Mouse (Mus musculus) intestine, postnatal 0 days (tissue): Measurements from ENCODE around the gene Tjp2. TPM values are rescaled to one million over a fixed set of nuclear protein-coding genes. Genes with fewer than 3 reads are reported as not detected.

ENCODE experiments used
- ATAC-seq: fragments of 200-750 bp; cut with Nextera tagmentation; 2 replicates; pipeline ENCODE4 v1.8.0; 2017; ENCODE audit warnings: mild to moderate bottlenecking, moderate TSS enrichment, moderate library complexity
- H3K27ac ChIP-seq: fragments of 300-500 bp; sonication (generic); 2 replicates; pipeline ENCODE4 v1.5.1; 2014; ENCODE audit warnings: mild to moderate bottlenecking, low read depth, low read length, moderate library complexity
- H3K27me3 ChIP-seq: fragments of 300-500 bp; sonication (generic); replicated peaks from 2 replicates; pipeline ENCODE4 v1.6.1; 2014; ENCODE audit warnings: low read length, mixed read lengths; ENCODE audit not compliant: control insufficient read depth, insufficient read depth
- H3K36me3 ChIP-seq: fragments of 300-500 bp; sonication (generic); 2 replicates; pipeline ENCODE4 v1.6.1; 2014; ENCODE audit warnings: mild to moderate bottlenecking, moderate library complexity; ENCODE audit not compliant: control insufficient read depth, insufficient read depth
- H3K4me1 ChIP-seq: fragments of 300-500 bp; sonication (generic); replicated peaks from 2 replicates; pipeline ENCODE4 v1.6.1; 2014; ENCODE audit warnings: antibody characterized with exemption, low read length, mixed read lengths; ENCODE audit not compliant: control insufficient read depth, insufficient read depth
- H3K4me2 ChIP-seq: fragments of 300-500 bp; sonication (generic); replicated peaks from 2 replicates; pipeline ENCODE4 v1.6.1; 2014; ENCODE audit warnings: low read depth, mild to moderate bottlenecking, moderate library complexity
- H3K4me3 ChIP-seq: fragments of 300-500 bp; sonication (generic); 2 replicates; pipeline ENCODE4 v1.5.1; 2014; ENCODE audit warnings: low read depth, low read length
- H3K9ac ChIP-seq: fragments of 300-500 bp; sonication (generic); 2 replicates; pipeline ENCODE4 v1.6.1; 2014; ENCODE audit warnings: mild to moderate bottlenecking, low read depth, low read length
- H3K9me3 ChIP-seq: fragments of 300-500 bp; sonication (generic); 2 replicates; pipeline ENCODE4 v1.6.1; 2016; ENCODE audit warnings: mixed run types; ENCODE audit not compliant: control insufficient read depth
- CTCF ChIP-seq: sonication (generic); IDR thresholded peaks from 2 replicates; pipeline ENCODE4 v1.5.1; 2016; ENCODE audit warnings: low read depth, mild to moderate bottlenecking, control low read depth, antibody characterized with exemption, moderate library complexity
- WGBS: fragments of 180-500 bp; shearing (Covaris S2); extraction: QIAGEN DNeasy Blood & Tissue Kit; methylation state at CpG from one replicate; pipeline ENCODE4 v1.1.7; 2014; 5-methylcytosine and 5-hydroxymethylcytosine counted together
- polyA plus RNA-seq: library from polyadenylated mRNA; unstranded; fragments of >200 nt; fragmentation: Nextera tagmentation; extraction: Ambion mirVana; gene quantifications from 2 replicates; pipeline ENCODE4 v1.2.1, GENCODE M21; 2015

Gene Tjp2
- polyA plus RNA-seq, 1 experiment from 2014 or later, result 26.2 TPM

- Histone ChIP-seq H3K9me3 (no peaks in the 10 kb centered on the region), H3K36me3 (no peaks in the 10 kb centered on the region), H3K4me3 (no peak overlapping the region), H3K27me3 (no peaks in the 10 kb centered on the region), H3K27ac (no peak overlapping the region), H3K9ac (no peak overlapping the region), H3K4me2 (no peak overlapping the region), H3K4me1 (no peaks in the 10 kb centered on the region; the same call in 1 of the 2 replicates)
- no peak for TF ChIP-seq CTCF
- WGBS, result 79% methylated on average over 3 of the region's 3 CpGs
- ATAC-seq, result no peak
Measured at GRCm38 (mm10) chr19:24049329-24049728, 175.5 kb downstream of the Tjp2 start.

GRCm38 (mm10) chr19:24046395-24046993 lies 178.3 kb downstream of the Tjp2 start:
- no peaks in the 10 kb centered on the region for H3K36me3 ChIP-seq
- no peaks in the 10 kb centered on the region for H3K9me3 ChIP-seq
- no peak overlapping the region for H3K27ac ChIP-seq
- no peak overlapping the region for H3K9ac ChIP-seq
- TF ChIP-seq CTCF, result no peak
- no peaks in the 10 kb centered on the region for H3K27me3 ChIP-seq
- H3K4me1 ChIP-seq, result no peaks in the 10 kb centered on the region
- WGBS, result 85% methylated on average over 10 of the region's 10 CpGs
- H3K4me3 ChIP-seq, result no peak overlapping the region
- no peak for ATAC-seq
- no peak overlapping the region for H3K4me2 ChIP-seq

Other genes with a start within 250 kb of the Tjp2 start
- gene Fam189a2, start 194.0 kb downstream of the Tjp2 start, polyA plus RNA-seq, result 2.9 and 3.0 TPM in 2 replicates
- gene Fxn, start 55.6 kb upstream of the Tjp2 start, polyA plus RNA-seq, result 18.9 and 21.1 TPM in 2 replicates